Mouse (Mus musculus) MEL (cell line): Measurements from ENCODE around the gene Rps16. TPM values are rescaled to one million over a fixed set of nuclear protein-coding genes. Genes with fewer than 3 reads are reported as not detected.

Experiments used
- DNase-seq: peaks from one replicate; pipeline ENCODE4 v3.0.0; 2011; ENCODE audit warnings: low read depth, low spot score
- H3K27ac ChIP-seq: 2 replicates; pipeline ENCODE4 v1.5.1; 2012; ENCODE audit warnings: low read depth, mild to moderate bottlenecking, control low read depth, low read length, moderate library complexity; ENCODE audit not compliant: control insufficient read depth
- H3K27me3 ChIP-seq, 2 experiments: fragments of 150-350 bp in 1 of 2; sonication (generic) in 1 of 2; 2 replicates each; pipeline ENCODE4 v1.6.1; 2012; ENCODE audit warnings: low read length in 2 of 2, mild to moderate bottlenecking in 2 of 2, improper control_type of control experiment in 1 of 2, moderate library complexity in 1 of 2; ENCODE audit not compliant: insufficient read depth in 2 of 2, control insufficient read depth in 1 of 2
- H3K36me3 ChIP-seq, 2 experiments: 2 replicates each; pipeline ENCODE4 v1.6.1; 2012 to 2014; ENCODE audit warnings: low read length in 2 of 2, improper control_type of control experiment in 1 of 2, inconsistent platforms in 1 of 2, mild to moderate bottlenecking in 1 of 2; ENCODE audit not compliant: insufficient read depth in 2 of 2, control insufficient read depth in 1 of 2
- H3K4me1 ChIP-seq, 2 experiments: fragments of 150-350 bp in 1 of 2; sonication (generic) in 1 of 2; 2 replicates each; pipeline ENCODE4 v1.6.1; 2012; ENCODE audit warnings: low read length in 2 of 2, improper control_type of control experiment in 1 of 2, mild to moderate bottlenecking in 1 of 2; ENCODE audit not compliant: insufficient read depth in 2 of 2, control insufficient read depth in 1 of 2
- H3K4me3 ChIP-seq, 2 experiments: fragments of 150-350 bp in 1 of 2; sonication (generic) in 1 of 2; 2 replicates each; pipeline ENCODE4 v1.5.1; 2012; ENCODE audit warnings: low read depth in 2 of 2, low read length in 2 of 2, mild to moderate bottlenecking in 2 of 2, moderate library complexity in 2 of 2, control low read depth in 1 of 2, improper control_type of control experiment in 1 of 2; ENCODE audit not compliant: control insufficient read depth in 1 of 2, insufficient read depth in 1 of 2
- H3K79me2 ChIP-seq: 2 replicates; pipeline ENCODE4 v1.6.1; 2012; ENCODE audit warnings: mild to moderate bottlenecking, low read length, moderate library complexity; ENCODE audit not compliant: control insufficient read depth, poor library complexity, insufficient read depth
- H3K9ac ChIP-seq: 2 replicates; pipeline ENCODE4 v1.6.1; 2012; ENCODE audit warnings: low read depth, mild to moderate bottlenecking, control low read depth, low read length, moderate library complexity; ENCODE audit not compliant: control insufficient read depth, poor library complexity, severe bottlenecking
- H3K9me3 ChIP-seq: fragments of 150-350 bp; sonication (generic); replicated peaks from 2 replicates; pipeline ENCODE4 v1.6.1; 2012; ENCODE audit warnings: mild to moderate bottlenecking, low read length, improper control_type of control experiment, moderate library complexity; ENCODE audit not compliant: insufficient read depth
- BHLHE40 ChIP-seq: IDR thresholded peaks from 2 replicates; pipeline ENCODE4 v1.6.1; 2012; ENCODE audit warnings: low read depth, mild to moderate bottlenecking, inconsistent platforms, low read length, improper control_type of control experiment, borderline replicate concordance
- CHD2 ChIP-seq: IDR thresholded peaks from 2 replicates; pipeline ENCODE4 v1.6.1; 2011; ENCODE audit warnings: low read length, improper control_type of control experiment
- CTCF ChIP-seq, 3 experiments: IDR thresholded peaks in 2 of 3; conservative IDR thresholded peaks in 1 of 3; 2 replicates each; pipeline ENCODE4 v1.5.1; 2011 to 2012; ENCODE audit warnings: low read length in 3 of 3, low read depth in 2 of 3, mild to moderate bottlenecking in 2 of 3, improper control_type of control experiment in 1 of 3, inconsistent platforms in 1 of 3, mixed read lengths in 1 of 3, moderate library complexity in 1 of 3; ENCODE audit not compliant: control insufficient read depth in 1 of 3, insufficient read depth in 1 of 3, poor library complexity in 1 of 3, severe bottlenecking in 1 of 3
- ELF1 ChIP-seq: IDR thresholded peaks from 2 replicates; pipeline ENCODE4 v1.6.1; 2014; ENCODE audit warnings: low read depth, mild to moderate bottlenecking, inconsistent platforms, low read length, improper control_type of control experiment, moderate library complexity
- ETS1 ChIP-seq: IDR thresholded peaks from 2 replicates; pipeline ENCODE4 v1.6.1; 2012; ENCODE audit warnings: low read depth, mild to moderate bottlenecking, inconsistent platforms, low read length, improper control_type of control experiment, moderate library complexity
- GABPA ChIP-seq: IDR thresholded peaks from 2 replicates; pipeline ENCODE4 v1.6.1; 2012; ENCODE audit warnings: low read depth, mild to moderate bottlenecking, inconsistent platforms, low read length, improper control_type of control experiment, moderate library complexity
- MAX ChIP-seq: IDR thresholded peaks from 2 replicates; pipeline ENCODE4 v1.6.1; 2011; ENCODE audit warnings: low read length, improper control_type of control experiment
- MEF2A ChIP-seq: IDR thresholded peaks from 2 replicates; pipeline ENCODE4 v1.6.1; 2014; ENCODE audit warnings: low read depth, mild to moderate bottlenecking, inconsistent platforms, low read length, improper control_type of control experiment; ENCODE audit not compliant: poor library complexity, insufficient replicate concordance, severe bottlenecking; ENCODE audit errors: extremely low read depth
- MXI1 ChIP-seq: IDR thresholded peaks from 2 replicates; pipeline ENCODE4 v1.6.1; 2011; ENCODE audit warnings: mild to moderate bottlenecking, low read depth, low read length, improper control_type of control experiment
- MYC ChIP-seq: IDR thresholded peaks from 2 replicates; pipeline ENCODE4 v1.6.1; 2011; ENCODE audit warnings: low read depth, mild to moderate bottlenecking, low read length, improper control_type of control experiment, moderate library complexity
- NRF1 ChIP-seq: IDR thresholded peaks from 2 replicates; pipeline ENCODE4 v1.6.1; 2014; ENCODE audit warnings: low read depth, mild to moderate bottlenecking, inconsistent platforms, low read length, improper control_type of control experiment, moderate library complexity; ENCODE audit not compliant: poor library complexity, insufficient read depth, severe bottlenecking
- POLR2A ChIP-seq, 2 experiments: IDR thresholded peaks; 2 replicates each; pipeline ENCODE4 v1.6.1; 2011 to 2012; ENCODE audit warnings: low read length in 2 of 2, mild to moderate bottlenecking in 2 of 2, control low read depth in 1 of 2, improper control_type of control experiment in 1 of 2, low read depth in 1 of 2, moderate library complexity in 1 of 2; ENCODE audit not compliant: control insufficient read depth in 1 of 2, insufficient read depth in 1 of 2, poor library complexity in 1 of 2
- POLR2AphosphoS2 ChIP-seq: IDR thresholded peaks from 2 replicates; pipeline ENCODE4 v1.6.1; 2011; ENCODE audit warnings: low read length, improper control_type of control experiment
- RAD21 ChIP-seq: IDR thresholded peaks from 2 replicates; pipeline ENCODE4 v1.6.1; 2011; ENCODE audit warnings: mild to moderate bottlenecking, low read depth, low read length, improper control_type of control experiment
- RCOR1 ChIP-seq: IDR thresholded peaks from 2 replicates; pipeline ENCODE4 v1.6.1; 2012; ENCODE audit warnings: low read depth, mild to moderate bottlenecking, inconsistent platforms, low read length, improper control_type of control experiment
- SIN3A ChIP-seq: IDR thresholded peaks from 2 replicates; pipeline ENCODE4 v1.6.1; 2012; ENCODE audit warnings: low read length, improper control_type of control experiment, inconsistent platforms
- SMC3 ChIP-seq: IDR thresholded peaks from 2 replicates; pipeline ENCODE4 v1.6.1; 2011; ENCODE audit warnings: low read depth, low read length, improper control_type of control experiment
- TAL1 ChIP-seq: IDR thresholded peaks from 2 replicates; pipeline ENCODE4 v1.6.1; 2012; ENCODE audit warnings: mild to moderate bottlenecking, inconsistent platforms, low read length, moderate library complexity, mixed read lengths
- TBP ChIP-seq: IDR thresholded peaks from 2 replicates; pipeline ENCODE4 v1.8.0; 2011; ENCODE audit warnings: low read depth, low read length, improper control_type of control experiment
- USF1 ChIP-seq: IDR thresholded peaks from 2 replicates; pipeline ENCODE4 v1.6.1; 2014; ENCODE audit warnings: low read depth, mild to moderate bottlenecking, inconsistent platforms, low read length, improper control_type of control experiment, moderate library complexity
- ZC3H11A ChIP-seq: IDR thresholded peaks from 2 replicates; pipeline ENCODE4 v1.6.1; 2012; ENCODE audit warnings: low read depth, mild to moderate bottlenecking, inconsistent platforms, low read length, improper control_type of control experiment
- ZMIZ1 ChIP-seq: IDR thresholded peaks from 2 replicates; pipeline ENCODE4 v1.6.1; 2012; ENCODE audit warnings: low read depth, mild to moderate bottlenecking, inconsistent platforms, low read length, improper control_type of control experiment, moderate library complexity
- polyA plus RNA-seq, 2 experiments: library from polyadenylated mRNA; stranded (reverse) in 1 of 2; unstranded in 1 of 2; fragments of >175 nt in 1 of 2; fragments of >200 nt in 1 of 2; gene quantifications; 2 replicates each; pipeline versions ENCODE4 v1.2.1 to v1.2.4; 2012; ENCODE audit warnings: low replicate concordance in 2 of 2, low read depth in 1 of 2; ENCODE audit not compliant: insufficient read length in 2 of 2, insufficient read depth in 1 of 2, missing spikeins in 1 of 2
- total RNA-seq: library from RNA; depleted of rRNA; stranded (reverse); fragments of 300-350 nt; gene quantifications from 2 replicates; pipeline ENCODE4 v1.2.3, GENCODE M21; 2012

The Rps16 gene
- total and polyA plus RNA-seq, 3 experiments = 1,661 to 2,343 (median 1,740) TPM

GRCm38 (mm10) chr7:28344637-28345036, 5.8 kb upstream of the Rps16 start:
- Histone ChIP-seq H3K9me3 (no peaks in the 10 kb centered on the region), H3K9ac (peak overlapping the region; percentile 71), H3K27ac (no peak overlapping the region), H3K4me3 (no peak overlapping the region), H3K27me3 (no peaks in the 10 kb centered on the region), H3K79me2 (no peaks in the 10 kb centered on the region), H3K36me3 (peaks cover 0 to 7% of the 10 kb centered on the region in 2 experiments; a peak in 2 of 4 replicates), H3K4me1 (peaks cover 0 to 11% of the 10 kb centered on the region in 2 experiments; a peak in 3 of 4 replicates)
- TF ChIP-seq MEF2A (no peak), MYC (peak; percentile 62; the same call in 1 of the 2 replicates), BHLHE40 (no peak), GABPA (no peak), MXI1 (peak; percentile 66), CTCF (IDR thresholded peaks at IDR 0.05 in 2 of 3, conservative IDR thresholded peaks at IDR 0.05 in 1 of 3; ENCODE audit: control insufficient read depth in 1 of 3, insufficient read depth in 1 of 3, low read depth in 2 of 3, low read length in 3 of 3, poor library complexity in 1 of 3, severe bottlenecking in 1 of 3) (peak; percentile 72 to 97 (median 86)), SIN3A (peak; percentile 65; the same call in 1 of the 2 replicates), ZC3H11A (peak; percentile 58), RAD21 (peak; percentile 66), SMC3 (peak; percentile 66), MAX (0 out of 2 replicates have a peak, but pooled peaks have one; percentile 46)
- peak; percentile 87 for DNase-seq

- H3K27ac ChIP-seq = no peak overlapping the region
- H3K9ac ChIP-seq = no peak overlapping the region
- TF ChIP-seq ETS1 (no peak), POLR2A (IDR thresholded peaks at IDR 0.05; ENCODE audit: control insufficient read depth in 1 of 2, insufficient read depth in 1 of 2, low read depth in 1 of 2, low read length in 2 of 2, poor library complexity in 1 of 2) (no peak), ZC3H11A (no peak), RAD21 (no peak), MAX (no peak), SMC3 (no peak), GABPA (no peak), ZMIZ1 (no peak), ELF1 (no peak), POLR2AphosphoS2 (no peak), MXI1 (no peak), RCOR1 (no peak), TAL1 (no peak), CHD2 (no peak), USF1 (no peak), CTCF (IDR thresholded peaks at IDR 0.05 in 2 of 3, conservative IDR thresholded peaks at IDR 0.05 in 1 of 3; ENCODE audit: control insufficient read depth in 1 of 3, insufficient read depth in 1 of 3, low read depth in 2 of 3, low read length in 3 of 3, poor library complexity in 1 of 3, severe bottlenecking in 1 of 3) (no peak), TBP (no peak), NRF1 (no peak)
- H3K4me1 ChIP-seq = peaks cover 2 to 19% of the 10 kb centered on the region in 2 experiments; a peak in 3 of 4 replicates
- peaks cover 7 to 18% of the 10 kb centered on the region in 2 experiments for H3K36me3 ChIP-seq
- peak; percentile 60 for DNase-seq
- H3K79me2 ChIP-seq = peaks cover 20% of the 10 kb centered on the region
- H3K9me3 ChIP-seq = no peaks in the 10 kb centered on the region
- H3K4me3 ChIP-seq = no peak overlapping the region
- no peaks in the 10 kb centered on the region for H3K27me3 ChIP-seq
These were observed 2.7 kb upstream of the Rps16 start for GRCm38 (mm10) chr7:28347746-28348145.
